Mouse (Mus musculus): ENCODE results near the gene Gabrg3. TPM values are rescaled to one million over a fixed set of nuclear protein-coding genes. Genes with fewer than 3 reads are reported as not detected.

Gene Gabrg3
- total and polyA plus RNA-seq, 2 experiments from 2014 or later = 11.5 to 11.8 TPM

DNA sequence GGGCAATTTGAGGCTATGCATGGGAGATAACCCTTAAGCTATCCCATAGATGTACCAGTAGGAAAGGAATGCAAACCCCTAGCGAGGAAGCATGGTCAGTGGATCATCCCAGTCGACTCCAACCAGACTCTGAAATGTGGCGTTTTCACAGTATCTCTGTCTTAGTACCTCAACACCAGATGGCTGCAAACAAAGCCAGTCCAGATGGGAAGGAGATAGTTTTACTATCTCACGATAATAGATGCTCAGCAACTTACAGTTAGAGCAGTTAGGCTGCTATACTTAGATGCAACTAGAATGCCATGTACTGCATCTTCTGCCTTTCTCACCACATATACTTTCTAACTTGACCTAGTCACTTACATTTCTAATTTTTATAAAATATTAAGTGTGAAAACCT, 56.7 kb downstream of the Gabrg3 start:
- 87% methylated on average over 4 of the region's 4 CpGs for WGBS

DNA sequence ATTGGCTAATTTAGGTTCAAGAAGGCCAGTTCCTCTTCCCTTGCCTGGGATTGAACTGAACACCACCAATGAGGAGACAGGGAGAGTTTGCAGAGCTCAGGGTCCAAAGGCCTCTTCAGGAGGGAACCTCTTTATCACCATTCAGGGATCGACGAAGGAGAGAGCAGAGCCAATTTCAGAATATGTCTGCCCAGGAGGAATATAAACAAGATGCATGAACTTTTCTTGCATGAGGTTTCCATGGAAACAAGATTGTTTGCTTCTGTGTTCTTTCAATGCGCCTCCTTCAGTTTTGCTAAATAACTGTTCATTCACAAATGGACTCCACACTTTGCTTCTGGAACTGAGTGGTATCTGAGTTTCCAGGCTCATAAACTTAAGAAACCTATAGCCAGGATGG, 62.5 kb downstream of the Gabrg3 start:
- ATAC-seq (ENCODE audit: low FRiP score) (no peak; the same call in 1 of the 2 replicates), DNase-seq (ENCODE audit: low spot score) (peak; percentile 60)
- Histone ChIP-seq H3K4me2 (ENCODE audit: low read depth, low read length, poor library complexity, severe bottlenecking) (no peak overlapping the region), H3K27ac (ENCODE audit: low read depth, low read length) (no peak overlapping the region), H3K9ac (replicated peaks; ENCODE audit: low read length, poor library complexity, severe bottlenecking) (no peak overlapping the region), H3K9me3 (ENCODE audit: low read length) (no peaks in the 10 kb centered on the region), H3K36me3 (ENCODE audit: insufficient read depth, low read length) (no peaks in the 10 kb centered on the region), H3K27me3 (ENCODE audit: insufficient read depth, low read length) (no peaks in the 10 kb centered on the region), H3K4me1 (ENCODE audit: insufficient read depth, low read length) (no peaks in the 10 kb centered on the region), H3K4me3 (ENCODE audit: low read depth, low read length) (no peak overlapping the region)
- WGBS = 36% methylated on average over 3 of the region's 3 CpGs
- TF ChIP-seq CTCF (IDR thresholded peaks at IDR 0.05) = peak; percentile 50

More for the DNA sequence above, 56.7 kb downstream of the Gabrg3 start:
- DNase-seq (ENCODE audit: low spot score) (no peak), ATAC-seq (ENCODE audit: low FRiP score) (no peak)
- Histone ChIP-seq H3K4me1 (ENCODE audit: insufficient read depth, low read length) (no peaks in the 10 kb centered on the region), H3K36me3 (ENCODE audit: insufficient read depth, low read length) (no peaks in the 10 kb centered on the region), H3K9me3 (ENCODE audit: low read length) (no peaks in the 10 kb centered on the region), H3K27ac (ENCODE audit: low read depth, low read length) (no peak overlapping the region), H3K4me3 (ENCODE audit: low read depth, low read length) (no peak overlapping the region), H3K9ac (replicated peaks; ENCODE audit: low read length, poor library complexity, severe bottlenecking) (no peak overlapping the region), H3K4me2 (ENCODE audit: low read depth, low read length, poor library complexity, severe bottlenecking) (no peak overlapping the region), H3K27me3 (ENCODE audit: insufficient read depth, low read length) (no peaks in the 10 kb centered on the region)
- TF ChIP-seq CTCF (IDR thresholded peaks at IDR 0.05) = no peak

DNA sequence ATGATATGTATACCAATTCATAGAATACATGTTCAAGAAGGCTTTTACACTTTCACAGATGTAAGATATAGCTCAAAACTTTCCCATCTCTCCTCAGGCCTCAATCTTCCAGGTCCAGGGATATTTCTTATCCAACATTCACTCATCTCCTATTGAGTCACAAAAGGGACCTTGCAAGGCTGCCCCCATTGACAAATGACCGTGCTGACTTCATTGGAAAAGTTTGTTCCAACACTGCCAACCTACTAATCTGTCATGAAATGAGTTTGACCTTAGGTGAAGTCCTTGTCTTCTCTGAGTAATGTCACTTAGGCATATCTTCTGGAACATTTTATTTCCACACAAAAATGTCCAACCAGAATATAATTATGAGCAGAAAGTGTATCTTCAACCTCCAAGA, 64.9 kb downstream of the Gabrg3 start:
- Histone ChIP-seq H3K4me2 (ENCODE audit: low read depth, low read length, poor library complexity, severe bottlenecking) (no peak overlapping the region), H3K9me3 (ENCODE audit: low read length) (no peaks in the 10 kb centered on the region), H3K36me3 (ENCODE audit: insufficient read depth, low read length) (no peaks in the 10 kb centered on the region), H3K9ac (replicated peaks; ENCODE audit: low read length, poor library complexity, severe bottlenecking) (no peak overlapping the region), H3K4me3 (ENCODE audit: low read depth, low read length) (no peak overlapping the region), H3K27me3 (ENCODE audit: insufficient read depth, low read length) (no peaks in the 10 kb centered on the region), H3K27ac (ENCODE audit: low read depth, low read length) (no peak overlapping the region), H3K4me1 (ENCODE audit: insufficient read depth, low read length) (no peaks in the 10 kb centered on the region)
- WGBS = 80% methylated on average over 1 of the region's 1 CpGs
- no peak for DNase-seq (ENCODE audit: low spot score)
- TF ChIP-seq CTCF (IDR thresholded peaks at IDR 0.05) = no peak
- no peak for ATAC-seq (ENCODE audit: low FRiP score)

DNA sequence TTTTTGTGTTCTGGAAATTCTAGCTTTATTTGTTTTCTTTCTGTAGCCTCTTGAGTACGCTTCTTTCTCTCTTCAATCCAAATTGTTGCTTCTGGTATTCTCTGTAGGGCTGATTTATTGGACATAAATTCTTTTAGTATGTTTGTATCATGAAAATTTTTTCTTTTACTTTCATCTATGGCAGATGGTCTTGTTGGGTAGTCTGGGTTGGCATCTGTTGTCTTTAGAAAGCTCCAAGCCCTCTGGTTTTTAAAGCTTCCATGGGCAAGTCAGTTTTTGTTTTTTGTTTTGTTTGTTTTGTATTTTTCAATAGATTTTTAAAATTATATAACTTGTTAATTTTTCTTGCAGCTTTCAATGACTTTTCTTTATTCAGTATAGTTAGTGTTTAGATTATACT, 72.0 kb downstream of the Gabrg3 start:
- no peak for ATAC-seq (ENCODE audit: low FRiP score)
- H3K4me2 ChIP-seq (ENCODE audit: low read depth, low read length, poor library complexity, severe bottlenecking) = no peak overlapping the region
- H3K27ac ChIP-seq (ENCODE audit: low read depth, low read length) = no peak overlapping the region
- no peak for TF ChIP-seq CTCF (IDR thresholded peaks at IDR 0.05)
- H3K9me3 ChIP-seq (ENCODE audit: low read length) = no peaks in the 10 kb centered on the region
- no peaks in the 10 kb centered on the region for H3K4me1 ChIP-seq (ENCODE audit: insufficient read depth, low read length)
- DNase-seq (ENCODE audit: low spot score) = no peak
- no peak overlapping the region for H3K9ac ChIP-seq (replicated peaks; ENCODE audit: low read length, poor library complexity, severe bottlenecking)
- H3K27me3 ChIP-seq (ENCODE audit: insufficient read depth, low read length) = no peaks in the 10 kb centered on the region
- 93% methylated on average over 1 of the region's 1 CpGs for WGBS
- H3K36me3 ChIP-seq (ENCODE audit: insufficient read depth, low read length) = no peaks in the 10 kb centered on the region
- no peak overlapping the region for H3K4me3 ChIP-seq (ENCODE audit: low read depth, low read length)

DNA sequence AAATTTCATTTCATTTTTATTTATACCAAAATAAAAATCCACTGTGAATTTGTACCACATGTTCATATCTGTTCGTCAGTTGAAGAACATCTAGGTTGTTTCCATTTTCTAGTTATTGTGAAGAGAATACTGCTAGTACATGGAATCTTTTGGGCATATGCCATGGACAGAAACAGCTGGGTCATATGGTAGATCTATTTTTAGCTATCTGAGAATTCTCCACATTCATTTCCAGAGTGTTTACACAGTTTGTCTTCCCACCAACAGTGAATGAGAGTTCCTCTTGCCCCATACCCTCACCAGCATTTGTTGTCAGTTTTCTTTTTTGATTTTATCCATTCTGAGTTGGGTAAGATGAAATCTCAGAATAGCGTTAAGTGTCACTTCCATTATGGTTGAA, 75.0 kb downstream of the Gabrg3 start:
- H3K4me2 ChIP-seq (ENCODE audit: low read depth, low read length, poor library complexity, severe bottlenecking) = no peak overlapping the region
- no peaks in the 10 kb centered on the region for H3K9me3 ChIP-seq (ENCODE audit: low read length)
- H3K27ac ChIP-seq (ENCODE audit: low read depth, low read length) = no peak overlapping the region
- H3K36me3 ChIP-seq (ENCODE audit: insufficient read depth, low read length) = no peaks in the 10 kb centered on the region
- H3K4me1 ChIP-seq (ENCODE audit: insufficient read depth, low read length) = no peaks in the 10 kb centered on the region
- no peak overlapping the region for H3K9ac ChIP-seq (replicated peaks; ENCODE audit: low read length, poor library complexity, severe bottlenecking)
- no peaks in the 10 kb centered on the region for H3K27me3 ChIP-seq (ENCODE audit: insufficient read depth, low read length)
- no peak for TF ChIP-seq CTCF (IDR thresholded peaks at IDR 0.05)
- DNase-seq (ENCODE audit: low spot score) (no peak), ATAC-seq (ENCODE audit: low FRiP score) (no peak)
- no peak overlapping the region for H3K4me3 ChIP-seq (ENCODE audit: low read depth, low read length)
- 89% methylated on average over 2 of the region's 2 CpGs for WGBS

DNA sequence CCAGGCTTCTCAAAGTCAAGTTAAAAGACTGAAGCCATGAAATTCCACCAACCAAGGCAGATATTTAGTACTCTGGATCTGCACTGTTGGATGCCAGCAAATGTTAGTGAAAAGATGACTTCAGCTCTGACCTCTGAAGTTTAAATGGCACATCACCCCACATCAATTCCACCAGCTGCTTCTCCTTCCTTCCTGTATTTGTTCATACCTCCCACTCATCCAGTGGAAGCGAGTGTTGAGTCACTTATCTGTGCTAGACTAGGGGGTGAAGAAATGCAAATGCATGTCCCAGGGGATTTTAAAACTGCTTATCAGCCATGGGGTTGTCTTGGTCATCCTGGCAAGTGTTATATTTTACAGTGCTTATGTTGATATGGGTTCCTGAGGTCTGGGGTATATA, 79.7 kb downstream of the Gabrg3 start:
- Histone ChIP-seq H3K27me3 (ENCODE audit: insufficient read depth, low read length) (no peaks in the 10 kb centered on the region), H3K9me3 (ENCODE audit: low read length) (no peaks in the 10 kb centered on the region), H3K9ac (replicated peaks; ENCODE audit: low read length, poor library complexity, severe bottlenecking) (no peak overlapping the region), H3K27ac (ENCODE audit: low read depth, low read length) (no peak overlapping the region), H3K4me1 (ENCODE audit: insufficient read depth, low read length) (no peaks in the 10 kb centered on the region), H3K4me3 (ENCODE audit: low read depth, low read length) (no peak overlapping the region), H3K4me2 (ENCODE audit: low read depth, low read length, poor library complexity, severe bottlenecking) (no peak overlapping the region), H3K36me3 (ENCODE audit: insufficient read depth, low read length) (no peaks in the 10 kb centered on the region)
- DNase-seq (ENCODE audit: low spot score) = no peak
- 88% methylated on average over 1 of the region's 1 CpGs for WGBS
- no peak for ATAC-seq (ENCODE audit: low FRiP score)
- no peak for TF ChIP-seq CTCF (IDR thresholded peaks at IDR 0.05)
